Mouse (Mus musculus) intestine, embryonic 15.5 days (tissue): ENCODE data around the gene Ripply2. TPM values are rescaled to one million over a fixed set of nuclear protein-coding genes. Genes with fewer than 3 reads are reported as not detected.
A peak's percentile ranks its signal among the peaks of the same experiment; 100 is the strongest.
"Not testable (repeated sequence)": the region's sequence is repeated elsewhere in the genome, so short reads cannot be mapped to it uniquely, and the experiment has no call there.

ENCODE experiments used
- ATAC-seq: fragments of 200-750 bp; cut with Nextera tagmentation; 2 replicates; pipeline ENCODE4 v1.8.0; 2017; ENCODE audit warnings: moderate TSS enrichment, moderate library complexity
- H3K27ac ChIP-seq: fragments of 300-500 bp; sonication (generic); 2 replicates; pipeline ENCODE4 v1.5.1; 2015; ENCODE audit warnings: mild to moderate bottlenecking, inconsistent platforms
- H3K27me3 ChIP-seq: fragments of 300-500 bp; sonication (generic); replicated peaks from 2 replicates; pipeline ENCODE4 v1.6.1; 2015; ENCODE audit warnings: inconsistent platforms
- H3K36me3 ChIP-seq: fragments of 300-500 bp; sonication (generic); 2 replicates; pipeline ENCODE4 v1.6.1; 2015; ENCODE audit warnings: inconsistent platforms
- H3K4me1 ChIP-seq: fragments of 300-500 bp; sonication (generic); replicated peaks from 2 replicates; pipeline ENCODE4 v1.6.1; 2015; ENCODE audit warnings: inconsistent platforms
- H3K4me2 ChIP-seq: fragments of 300-500 bp; sonication (generic); replicated peaks from 2 replicates; pipeline ENCODE4 v1.6.1; 2015; ENCODE audit warnings: mild to moderate bottlenecking, inconsistent platforms
- H3K4me3 ChIP-seq: fragments of 300-500 bp; sonication (generic); replicated peaks from 2 replicates; pipeline ENCODE4 v1.5.1; 2015; ENCODE audit warnings: inconsistent platforms
- H3K9ac ChIP-seq: fragments of 300-500 bp; sonication (generic); 2 replicates; pipeline ENCODE4 v1.6.1; 2015; ENCODE audit warnings: inconsistent platforms
- H3K9me3 ChIP-seq: fragments of 300-500 bp; sonication (generic); 2 replicates; pipeline ENCODE4 v1.6.1; 2016; ENCODE audit warnings: inconsistent platforms
- WGBS: fragments of 180-500 bp; shearing (Covaris S2); methylation state at CpG from one replicate; pipeline ENCODE4 v1.1.7; 2015; 5-methylcytosine and 5-hydroxymethylcytosine counted together
- polyA plus RNA-seq: library from polyadenylated mRNA; unstranded; fragments of >200 nt; fragmentation: Nextera tagmentation; extraction: Ambion mirVana; gene quantifications from 2 replicates; pipeline ENCODE4 v1.2.1, GENCODE M21; 2015

The Ripply2 gene
- 0.33 and 0.35 TPM in 2 replicates for polyA plus RNA-seq

- Histone ChIP-seq H3K9me3 (no peaks in the 10 kb centered on the region), H3K9ac (0 out of 2 replicates have a peak within 1 kb of the TSS, but pooled peaks have one; percentile 23), H3K4me3 (peak within 1 kb of the TSS; percentile 42), H3K36me3 (no peaks in the 10 kb centered on the region), H3K4me2 (peak within 1 kb of the TSS; percentile 82), H3K27me3 (peaks cover 27% of the 10 kb centered on the region), H3K27ac (no peak within 1 kb of the TSS), H3K4me1 (peaks cover 8% of the 10 kb centered on the region; the same call in 1 of the 2 replicates)
- WGBS, result under 1% methylated on average over 71 of the region's 71 CpGs
- ATAC-seq, result peak; percentile 39; the same call in 1 of the 2 replicates
These were observed at the start of gene Ripply2 for GRCm38 (mm10) chr9:87015288-87015937. Gene Ripply2, plus strand, starts transcription at chr9:87015537.

- not testable (repeated sequence) for H3K36me3 ChIP-seq, H3K27me3 ChIP-seq, H3K9ac ChIP-seq, H3K4me3 ChIP-seq, ATAC-seq, H3K4me1 ChIP-seq, H3K27ac ChIP-seq, H3K9me3 ChIP-seq, H3K4me2 ChIP-seq
These were observed 42.9 kb upstream of the Ripply2 start for GRCm38 (mm10) chr9:86972471-86972870.

- no peak overlapping the region for H3K4me3 ChIP-seq
- H3K9ac ChIP-seq, result no peak overlapping the region
- WGBS, result 71% methylated on average over 4 of the region's 4 CpGs
- H3K4me2 ChIP-seq, result no peak overlapping the region
- H3K4me1 ChIP-seq, result no peaks in the 10 kb centered on the region
- ATAC-seq, result no peak
- no peaks in the 10 kb centered on the region for H3K27me3 ChIP-seq
- H3K36me3 ChIP-seq, result no peaks in the 10 kb centered on the region
- no peaks in the 10 kb centered on the region for H3K9me3 ChIP-seq
- no peak overlapping the region for H3K27ac ChIP-seq
These were observed 41.8 kb upstream of the Ripply2 start for GRCm38 (mm10) chr9:86973562-86973961.

GRCm38 (mm10) chr9:86976896-86977295, 38.4 kb upstream of the Ripply2 start:
- Histone ChIP-seq H3K27ac (no peak overlapping the region), H3K36me3 (no peaks in the 10 kb centered on the region), H3K27me3 (no peaks in the 10 kb centered on the region), H3K4me3 (no peak overlapping the region), H3K4me1 (no peaks in the 10 kb centered on the region), H3K9ac (no peak overlapping the region), H3K9me3 (no peaks in the 10 kb centered on the region), H3K4me2 (no peak overlapping the region)
- 76% methylated on average over 4 of the region's 4 CpGs for WGBS
- ATAC-seq, result no peak

- H3K4me1 ChIP-seq, result no peaks in the 10 kb centered on the region
- WGBS, result 44% methylated on average over 7 of the region's 7 CpGs
- no peaks in the 10 kb centered on the region for H3K9me3 ChIP-seq
- no peaks in the 10 kb centered on the region for H3K36me3 ChIP-seq
- H3K27ac ChIP-seq, result no peak overlapping the region
- H3K27me3 ChIP-seq, result no peaks in the 10 kb centered on the region
- no peak overlapping the region for H3K9ac ChIP-seq
- H3K4me2 ChIP-seq, result no peak overlapping the region
- H3K4me3 ChIP-seq, result no peak overlapping the region
- ATAC-seq, result no peak
These were observed 37.0 kb upstream of the Ripply2 start for GRCm38 (mm10) chr9:86978257-86978907.

GRCm38 (mm10) chr9:86980048-86980447, 35.3 kb upstream of the Ripply2 start:
- no peak overlapping the region for H3K27ac ChIP-seq
- ATAC-seq, result no peak
- no peak overlapping the region for H3K4me2 ChIP-seq
- no peak overlapping the region for H3K4me3 ChIP-seq
- no peak overlapping the region for H3K9ac ChIP-seq
- no peaks in the 10 kb centered on the region for H3K36me3 ChIP-seq
- H3K4me1 ChIP-seq, result no peaks in the 10 kb centered on the region
- no peaks in the 10 kb centered on the region for H3K27me3 ChIP-seq
- no peaks in the 10 kb centered on the region for H3K9me3 ChIP-seq

- no peaks in the 10 kb centered on the region for H3K27me3 ChIP-seq
- no peak overlapping the region for H3K4me2 ChIP-seq
- no peaks in the 10 kb centered on the region for H3K36me3 ChIP-seq
- H3K9ac ChIP-seq, result no peak overlapping the region
- no peaks in the 10 kb centered on the region for H3K9me3 ChIP-seq
- no peak overlapping the region for H3K4me3 ChIP-seq
- 46% methylated on average over 2 of the region's 2 CpGs for WGBS
- no peak for ATAC-seq
- no peak overlapping the region for H3K27ac ChIP-seq
- H3K4me1 ChIP-seq, result no peaks in the 10 kb centered on the region
These were observed 34.4 kb upstream of the Ripply2 start for GRCm38 (mm10) chr9:86980942-86981341.

GRCm38 (mm10) chr9:86981551-86981950, 33.8 kb upstream of the Ripply2 start:
- Histone ChIP-seq H3K27ac (no peak overlapping the region), H3K4me2 (no peak overlapping the region), H3K27me3 (no peaks in the 10 kb centered on the region), H3K9me3 (no peaks in the 10 kb centered on the region), H3K4me1 (no peaks in the 10 kb centered on the region), H3K9ac (no peak overlapping the region), H3K36me3 (no peaks in the 10 kb centered on the region), H3K4me3 (no peak overlapping the region)
- 15% methylated on average over 10 of the region's 10 CpGs for WGBS
- ATAC-seq, result peak; percentile 51; the same call in 1 of the 2 replicates

- Histone ChIP-seq H3K9ac (no peak overlapping the region), H3K27ac (no peak overlapping the region), H3K4me1 (no peaks in the 10 kb centered on the region), H3K9me3 (no peaks in the 10 kb centered on the region), H3K27me3 (no peaks in the 10 kb centered on the region), H3K4me2 (no peak overlapping the region), H3K4me3 (no peak overlapping the region), H3K36me3 (no peaks in the 10 kb centered on the region)
- ATAC-seq, result no peak
- 52% methylated on average over 3 of the region's 3 CpGs for WGBS
These were observed 30.8 kb upstream of the Ripply2 start for GRCm38 (mm10) chr9:86984583-86984982.

GRCm38 (mm10) chr9:86985105-86985504, 30.2 kb upstream of the Ripply2 start:
- no peak for ATAC-seq
- H3K4me2 ChIP-seq, result no peak overlapping the region

GRCm38 (mm10) chr9:86986703-86987296, 28.5 kb upstream of the Ripply2 start:
- no peaks in the 10 kb centered on the region for H3K27me3 ChIP-seq
- H3K4me2 ChIP-seq, result no peak overlapping the region
- no peaks in the 10 kb centered on the region for H3K4me1 ChIP-seq
- H3K9ac ChIP-seq, result no peak overlapping the region
- WGBS, result 54% methylated on average over 7 of the region's 7 CpGs
- no peak overlapping the region for H3K27ac ChIP-seq
- H3K36me3 ChIP-seq, result no peaks in the 10 kb centered on the region
- no peak for ATAC-seq
- no peaks in the 10 kb centered on the region for H3K9me3 ChIP-seq
- H3K4me3 ChIP-seq, result no peak overlapping the region

More at GRCm38 (mm10) chr9:86985105-86985504, 30.2 kb upstream of the Ripply2 start:
- H3K27me3 ChIP-seq, result no peaks in the 10 kb centered on the region
- WGBS, result 30% methylated on average over 6 of the region's 6 CpGs
- no peak overlapping the region for H3K4me3 ChIP-seq
- no peaks in the 10 kb centered on the region for H3K9me3 ChIP-seq
- no peak overlapping the region for H3K9ac ChIP-seq
- no peaks in the 10 kb centered on the region for H3K36me3 ChIP-seq
- H3K27ac ChIP-seq, result no peak overlapping the region
- no peaks in the 10 kb centered on the region for H3K4me1 ChIP-seq

GRCm38 (mm10) chr9:86989822-86990221, 25.5 kb upstream of the Ripply2 start:
- H3K4me3 ChIP-seq, result no peak overlapping the region
- no peaks in the 10 kb centered on the region for H3K9me3 ChIP-seq
- H3K4me1 ChIP-seq, result no peaks in the 10 kb centered on the region
- no peaks in the 10 kb centered on the region for H3K27me3 ChIP-seq
- no peak overlapping the region for H3K27ac ChIP-seq
- no peak overlapping the region for H3K4me2 ChIP-seq
- ATAC-seq, result no peak
- no peak overlapping the region for H3K9ac ChIP-seq
- no peaks in the 10 kb centered on the region for H3K36me3 ChIP-seq
